Mouse (Mus musculus): ENCODE measurements around the gene Uri1. TPM values are rescaled to one million over a fixed set of nuclear protein-coding genes. Genes with fewer than 3 reads are reported as not detected.

Gene Uri1
- polyA plus RNA-seq, 1 experiment from 2014 or later, result 42.0 TPM

DNA sequence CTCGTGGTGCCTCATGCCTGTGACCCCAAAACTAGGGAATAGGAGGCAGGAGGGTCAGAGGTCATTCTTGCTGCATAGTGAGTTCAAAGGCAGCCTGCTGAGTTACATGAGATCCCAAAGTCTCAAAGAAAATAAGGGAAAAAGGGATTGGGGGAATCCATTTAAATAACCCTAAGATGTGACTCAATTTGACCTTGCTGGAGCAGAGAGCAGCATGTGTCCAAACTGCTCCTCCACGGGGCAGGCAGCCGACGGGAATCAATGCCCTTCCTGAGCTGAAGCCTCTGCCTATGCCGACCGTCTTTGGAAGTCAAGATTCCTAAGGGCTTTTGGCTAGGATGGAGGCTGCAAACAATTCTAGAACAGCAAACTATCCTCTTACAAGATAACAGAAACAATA is 39.9 kb downstream of the Uri1 start:
- Histone ChIP-seq H3K36me3 (ENCODE audit: insufficient read depth, low read length) (peaks cover 15% of the 10 kb centered on the region; the same call in 1 of the 2 replicates), H3K27me3 (ENCODE audit: insufficient read depth, low read length) (no peaks in the 10 kb centered on the region), H3K4me3 (ENCODE audit: low read length) (no peak overlapping the region), H3K27ac (ENCODE audit: low read length) (no peak overlapping the region), H3K9ac (replicated peaks; ENCODE audit: low read length) (no peak overlapping the region), H3K4me2 (replicated peaks; ENCODE audit: low read depth, low read length) (no peak overlapping the region), H3K4me1 (ENCODE audit: insufficient read depth, low read length) (no peaks in the 10 kb centered on the region), H3K9me3 (ENCODE audit: low read length) (no peaks in the 10 kb centered on the region)
- WGBS, result 76% methylated on average over 6 of the region's 6 CpGs
- ATAC-seq (ENCODE audit: low FRiP score, low TSS enrichment), result no peak

DNA sequence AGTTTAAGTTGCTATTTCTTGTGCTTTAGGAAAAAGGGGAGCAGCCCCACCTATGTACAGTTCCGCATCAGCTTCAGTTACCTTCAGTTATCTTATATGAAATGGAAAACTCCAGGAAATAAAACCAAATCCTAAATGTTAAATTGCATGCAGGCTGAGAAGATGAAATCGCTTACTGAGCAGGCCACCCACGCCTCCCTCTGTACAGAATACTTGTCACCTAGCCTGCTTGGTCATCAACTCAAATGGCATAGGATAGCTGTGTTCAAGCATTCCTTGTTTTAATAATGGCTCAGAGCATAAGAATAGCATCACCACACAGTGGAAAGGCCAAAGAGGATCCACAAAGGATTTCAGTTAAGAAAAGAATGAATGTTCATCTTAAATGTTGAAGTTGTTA is 43.6 kb downstream of the Uri1 start:
- Histone ChIP-seq H3K4me2 (replicated peaks; ENCODE audit: low read depth, low read length) (no peak overlapping the region), H3K9ac (replicated peaks; ENCODE audit: low read length) (no peak overlapping the region), H3K27me3 (ENCODE audit: insufficient read depth, low read length) (no peaks in the 10 kb centered on the region), H3K36me3 (ENCODE audit: insufficient read depth, low read length) (peaks cover 17% of the 10 kb centered on the region; the same call in 1 of the 2 replicates), H3K9me3 (ENCODE audit: low read length) (no peaks in the 10 kb centered on the region), H3K27ac (ENCODE audit: low read length) (no peak overlapping the region), H3K4me3 (ENCODE audit: low read length) (no peak overlapping the region), H3K4me1 (ENCODE audit: insufficient read depth, low read length) (no peaks in the 10 kb centered on the region)
- no peak for ATAC-seq (ENCODE audit: low FRiP score, low TSS enrichment)
- 93% methylated on average over 3 of the region's 3 CpGs for WGBS

DNA sequence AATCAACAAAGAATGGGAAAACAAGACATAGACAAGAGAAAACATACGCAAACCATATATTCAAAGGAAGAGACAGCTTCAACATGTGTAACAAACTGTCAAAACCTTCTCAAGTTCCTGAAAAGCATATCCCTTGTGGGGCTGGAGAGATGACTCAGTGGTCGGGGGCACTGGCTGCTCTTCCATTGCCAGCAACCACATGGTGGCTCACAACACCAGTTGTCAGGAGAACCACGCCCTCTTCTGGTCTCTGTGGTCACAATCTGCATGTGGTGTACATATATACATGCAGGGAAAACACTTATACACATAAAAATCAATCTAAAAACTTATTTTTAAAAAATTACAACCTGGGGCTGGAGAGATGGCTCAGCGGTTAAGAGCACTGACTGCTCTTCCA is 44.9 kb downstream of the Uri1 start:
- Histone ChIP-seq H3K4me1 (ENCODE audit: insufficient read depth, low read length) (no peaks in the 10 kb centered on the region), H3K27ac (ENCODE audit: low read length) (no peak overlapping the region), H3K9ac (replicated peaks; ENCODE audit: low read length) (no peak overlapping the region), H3K9me3 (ENCODE audit: low read length) (no peaks in the 10 kb centered on the region), H3K36me3 (ENCODE audit: insufficient read depth, low read length) (peaks cover 17% of the 10 kb centered on the region; the same call in 1 of the 2 replicates), H3K27me3 (ENCODE audit: insufficient read depth, low read length) (no peaks in the 10 kb centered on the region), H3K4me3 (ENCODE audit: low read length) (no peak overlapping the region), H3K4me2 (replicated peaks; ENCODE audit: low read depth, low read length) (no peak overlapping the region)
- ATAC-seq (ENCODE audit: low FRiP score, low TSS enrichment), result no peak
- 92% methylated on average over 4 of the region's 4 CpGs for WGBS

DNA sequence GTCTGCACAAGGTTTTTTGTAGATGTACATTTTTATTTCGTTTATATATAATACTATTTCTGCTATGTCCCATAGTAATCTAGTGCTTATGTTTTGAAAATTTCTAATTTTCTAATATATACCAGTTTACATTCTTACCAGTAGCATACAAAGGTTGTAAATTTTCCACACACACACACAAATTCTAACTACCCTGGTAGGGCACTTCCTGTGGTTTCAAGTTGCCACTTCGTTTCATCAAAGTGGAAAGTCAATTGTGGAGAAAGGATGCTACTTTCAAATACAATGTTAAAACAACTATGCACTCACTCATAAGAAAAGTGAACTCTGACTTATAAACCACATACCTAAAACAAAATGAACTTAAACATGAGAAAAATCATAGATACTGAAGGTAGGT is 45.7 kb downstream of the Uri1 start:
- no peaks in the 10 kb centered on the region for H3K9me3 ChIP-seq (ENCODE audit: low read length)
- WGBS, result 85% methylated on average over 2 of the region's 2 CpGs
- no peak for ATAC-seq (ENCODE audit: low FRiP score, low TSS enrichment)
- H3K27ac ChIP-seq (ENCODE audit: low read length), result no peak overlapping the region
- H3K4me2 ChIP-seq (replicated peaks; ENCODE audit: low read depth, low read length), result no peak overlapping the region
- H3K4me3 ChIP-seq (ENCODE audit: low read length), result no peak overlapping the region
- H3K36me3 ChIP-seq (ENCODE audit: insufficient read depth, low read length), result peaks cover 14% of the 10 kb centered on the region; the same call in 1 of the 2 replicates
- H3K4me1 ChIP-seq (ENCODE audit: insufficient read depth, low read length), result no peaks in the 10 kb centered on the region
- no peaks in the 10 kb centered on the region for H3K27me3 ChIP-seq (ENCODE audit: insufficient read depth, low read length)
- H3K9ac ChIP-seq (replicated peaks; ENCODE audit: low read length), result no peak overlapping the region

DNA sequence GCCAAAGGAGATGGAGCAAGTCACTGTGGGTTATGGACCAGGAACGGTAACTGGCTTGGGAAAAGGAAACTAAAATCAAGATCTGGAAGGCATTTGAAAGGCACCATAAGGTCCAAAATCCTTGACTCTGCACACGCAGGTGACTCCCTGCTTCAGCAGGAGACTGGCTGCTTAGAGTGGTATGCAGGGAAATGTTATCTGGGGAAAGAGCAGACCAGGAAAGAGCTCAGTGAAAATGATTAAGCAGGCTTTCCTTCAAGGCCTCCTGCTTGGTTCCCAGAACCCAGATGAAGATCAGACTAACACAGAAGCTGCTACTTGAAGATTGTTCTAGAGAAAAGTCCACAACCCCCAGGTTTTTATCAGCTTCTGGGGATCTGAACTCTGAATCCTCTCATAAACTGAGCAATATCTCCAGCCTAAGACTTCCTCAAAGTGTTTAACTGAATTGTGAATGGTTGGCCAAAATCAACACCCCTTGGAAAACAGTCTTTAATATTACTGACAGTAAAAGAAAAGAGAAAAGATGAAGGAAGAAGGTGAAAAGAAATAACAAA is 50.3 kb downstream of the Uri1 start:
- peaks cover 19% of the 10 kb centered on the region for H3K4me1 ChIP-seq (ENCODE audit: insufficient read depth, low read length)
- H3K9me3 ChIP-seq (ENCODE audit: low read length), result no peaks in the 10 kb centered on the region
- 73% methylated on average over 2 of the region's 2 CpGs for WGBS
- H3K27me3 ChIP-seq (ENCODE audit: insufficient read depth, low read length), result no peaks in the 10 kb centered on the region
- H3K27ac ChIP-seq (ENCODE audit: low read length), result no peak overlapping the region
- H3K9ac ChIP-seq (replicated peaks; ENCODE audit: low read length), result no peak overlapping the region
- H3K4me2 ChIP-seq (replicated peaks; ENCODE audit: low read depth, low read length), result no peak overlapping the region
- no peaks in the 10 kb centered on the region for H3K36me3 ChIP-seq (ENCODE audit: insufficient read depth, low read length)
- ATAC-seq (ENCODE audit: low FRiP score, low TSS enrichment), result no peak
- H3K4me3 ChIP-seq (ENCODE audit: low read length), result no peak overlapping the region

DNA sequence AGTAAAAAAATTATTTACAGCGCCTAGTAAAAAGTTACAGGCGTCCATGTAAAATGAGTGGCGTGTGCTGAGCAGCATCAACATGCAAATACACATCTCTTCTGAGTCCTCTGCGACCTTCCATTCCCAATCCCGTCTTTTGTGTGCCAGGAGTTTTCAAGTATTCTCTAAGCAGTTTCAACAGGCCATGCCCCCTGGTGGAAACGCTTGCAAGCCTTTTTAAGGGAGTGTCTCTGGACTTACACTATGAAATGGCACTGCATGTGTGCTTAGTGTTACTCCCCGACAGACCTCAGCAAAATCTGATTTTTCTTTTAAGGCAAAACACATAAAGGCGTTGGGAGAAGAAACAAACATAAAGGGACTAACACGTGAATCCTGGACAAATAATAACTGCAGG is 50.8 kb downstream of the Uri1 start:
- Histone ChIP-seq H3K27me3 (ENCODE audit: insufficient read depth, low read length) (no peaks in the 10 kb centered on the region), H3K36me3 (ENCODE audit: insufficient read depth, low read length) (no peaks in the 10 kb centered on the region), H3K27ac (ENCODE audit: low read length) (no peak overlapping the region), H3K9ac (replicated peaks; ENCODE audit: low read length) (no peak overlapping the region), H3K4me2 (replicated peaks; ENCODE audit: low read depth, low read length) (no peak overlapping the region), H3K4me1 (ENCODE audit: insufficient read depth, low read length) (peaks cover 19% of the 10 kb centered on the region), H3K4me3 (ENCODE audit: low read length) (no peak overlapping the region), H3K9me3 (ENCODE audit: low read length) (no peaks in the 10 kb centered on the region)
- WGBS, result 73% methylated on average over 9 of the region's 9 CpGs
- no peak for ATAC-seq (ENCODE audit: low FRiP score, low TSS enrichment)

DNA sequence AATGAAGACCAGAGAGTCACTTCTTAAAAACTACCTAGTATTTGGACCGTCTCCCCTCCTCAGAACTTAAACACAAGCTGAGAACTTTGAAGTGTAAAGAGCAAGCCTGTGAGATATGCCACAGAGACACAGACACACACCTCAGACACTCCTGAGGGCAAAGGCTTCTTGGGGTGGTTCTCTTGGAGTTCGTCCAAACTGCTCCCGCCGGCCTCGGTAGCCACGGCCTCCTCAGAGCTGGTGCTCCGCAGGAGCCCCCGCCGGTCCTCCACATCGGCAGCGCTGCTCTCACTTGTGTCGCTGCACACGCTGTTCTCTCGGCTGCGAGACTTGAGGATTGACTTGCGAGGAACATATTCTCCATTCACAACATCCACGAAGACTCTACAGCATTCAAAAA is 61.0 kb downstream of the Uri1 start:
- 0 out of 2 replicates have a peak, but pooled peaks cover under 1% of the 10 kb centered on the region for H3K9me3 ChIP-seq (ENCODE audit: low read length)
- no peak overlapping the region for H3K4me2 ChIP-seq (replicated peaks; ENCODE audit: low read depth, low read length)
- no peaks in the 10 kb centered on the region for H3K27me3 ChIP-seq (ENCODE audit: insufficient read depth, low read length)
- no peak for ATAC-seq (ENCODE audit: low FRiP score, low TSS enrichment)
- peaks cover 38% of the 10 kb centered on the region for H3K36me3 ChIP-seq (ENCODE audit: insufficient read depth, low read length)
- WGBS, result 87% methylated on average over 17 of the region's 17 CpGs
- H3K27ac ChIP-seq (ENCODE audit: low read length), result no peak overlapping the region
- no peaks in the 10 kb centered on the region for H3K4me1 ChIP-seq (ENCODE audit: insufficient read depth, low read length)
- H3K9ac ChIP-seq (replicated peaks; ENCODE audit: low read length), result no peak overlapping the region
- H3K4me3 ChIP-seq (ENCODE audit: low read length), result no peak overlapping the region

DNA sequence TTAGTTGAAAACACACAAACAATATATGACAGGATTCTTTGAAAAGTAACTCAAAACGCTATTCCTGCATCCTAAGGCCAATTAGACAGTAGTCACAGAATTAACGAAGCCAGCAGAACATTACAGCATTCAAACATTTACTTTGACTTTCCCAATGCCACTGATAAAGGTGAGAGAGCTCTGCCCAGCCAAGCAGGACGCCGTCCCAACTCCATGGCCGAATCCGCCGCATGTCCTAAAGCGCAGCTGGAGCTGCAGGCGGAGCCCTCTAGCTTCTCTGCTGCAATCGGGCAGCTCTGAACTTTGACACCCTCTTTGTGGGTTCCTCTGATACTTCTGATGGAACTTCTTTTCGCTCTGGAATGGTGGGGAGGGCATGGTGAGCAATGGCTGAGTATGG is 62.1 kb downstream of the Uri1 start:
- Histone ChIP-seq H3K4me1 (ENCODE audit: insufficient read depth, low read length) (no peaks in the 10 kb centered on the region), H3K9ac (replicated peaks; ENCODE audit: low read length) (no peak overlapping the region), H3K36me3 (ENCODE audit: insufficient read depth, low read length) (peaks cover 46% of the 10 kb centered on the region), H3K27ac (ENCODE audit: low read length) (0 out of 2 replicates have a peak overlapping the region, but pooled peaks have one; percentile 18), H3K4me2 (replicated peaks; ENCODE audit: low read depth, low read length) (no peak overlapping the region), H3K9me3 (ENCODE audit: low read length) (peaks cover 4% of the 10 kb centered on the region; the same call in 1 of the 2 replicates), H3K4me3 (ENCODE audit: low read length) (no peak overlapping the region), H3K27me3 (ENCODE audit: insufficient read depth, low read length) (no peaks in the 10 kb centered on the region)
- no peak for ATAC-seq (ENCODE audit: low FRiP score, low TSS enrichment)
- 78% methylated on average over 11 of the region's 11 CpGs for WGBS

DNA sequence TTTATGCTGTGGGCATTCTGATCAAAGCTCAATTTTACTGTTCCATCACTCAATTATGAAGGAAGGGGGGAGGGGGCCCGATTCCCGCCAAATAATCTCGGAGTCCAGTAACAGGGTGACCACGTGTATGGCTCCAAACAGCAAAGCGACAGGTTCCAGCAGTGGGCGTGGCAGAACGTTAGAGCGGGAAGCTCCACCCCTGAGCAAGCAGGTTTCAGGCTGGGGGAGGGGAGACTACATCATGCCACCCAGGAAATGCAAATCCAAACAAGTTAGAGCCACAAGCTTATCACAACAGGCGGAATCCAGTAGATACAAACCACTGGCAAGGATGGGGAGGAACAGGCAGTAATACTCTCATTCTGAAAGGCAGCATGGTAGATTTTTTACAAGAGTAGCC is 71.5 kb downstream of the Uri1 start:
- WGBS, result 79% methylated on average over 9 of the region's 9 CpGs
- Histone ChIP-seq H3K9ac (replicated peaks; ENCODE audit: low read length) (no peak overlapping the region), H3K4me3 (ENCODE audit: low read length) (no peak overlapping the region), H3K4me1 (ENCODE audit: insufficient read depth, low read length) (no peaks in the 10 kb centered on the region), H3K4me2 (replicated peaks; ENCODE audit: low read depth, low read length) (no peak overlapping the region), H3K36me3 (ENCODE audit: insufficient read depth, low read length) (peaks cover 9% of the 10 kb centered on the region), H3K27ac (ENCODE audit: low read length) (no peak overlapping the region), H3K27me3 (ENCODE audit: insufficient read depth, low read length) (no peaks in the 10 kb centered on the region), H3K9me3 (ENCODE audit: low read length) (no peaks in the 10 kb centered on the region)
- ATAC-seq (ENCODE audit: low FRiP score, low TSS enrichment), result no peak

DNA sequence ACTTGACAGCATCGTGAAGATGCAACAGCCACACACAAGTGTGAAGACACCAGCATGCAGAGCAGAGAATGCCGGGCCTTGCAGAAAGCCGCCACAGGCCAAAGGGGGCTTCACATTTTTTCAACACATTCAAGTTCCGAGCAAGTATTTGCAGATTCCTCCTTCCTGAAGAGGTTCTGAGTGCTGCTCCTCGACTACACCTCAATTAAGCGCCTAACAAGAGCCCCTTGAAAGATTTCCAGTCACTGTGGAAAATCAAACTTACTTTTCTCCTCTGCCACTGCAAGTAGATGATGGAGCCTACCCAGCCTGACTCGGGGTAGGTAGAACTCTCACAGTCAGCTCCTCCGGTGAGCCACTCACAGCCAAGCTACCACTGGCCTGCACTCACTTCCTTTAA is 86.9 kb downstream of the Uri1 start:
- ATAC-seq (ENCODE audit: low FRiP score, low TSS enrichment), result no peak
- peaks cover 2% of the 10 kb centered on the region; the same call in 1 of the 2 replicates for H3K9me3 ChIP-seq (ENCODE audit: low read length)
- peaks cover 12% of the 10 kb centered on the region for H3K4me1 ChIP-seq (ENCODE audit: insufficient read depth, low read length)
- WGBS, result 85% methylated on average over 8 of the region's 8 CpGs
- no peak overlapping the region for H3K4me2 ChIP-seq (replicated peaks; ENCODE audit: low read depth, low read length)
- peaks cover 11% of the 10 kb centered on the region for H3K36me3 ChIP-seq (ENCODE audit: insufficient read depth, low read length)
- no peak overlapping the region for H3K9ac ChIP-seq (replicated peaks; ENCODE audit: low read length)
- no peaks in the 10 kb centered on the region for H3K27me3 ChIP-seq (ENCODE audit: insufficient read depth, low read length)
- no peak overlapping the region for H3K27ac ChIP-seq (ENCODE audit: low read length)
- H3K4me3 ChIP-seq (ENCODE audit: low read length), result no peak overlapping the region
